Mouse (Mus musculus): ENCODE data around the gene Nxf3.
"Not testable (repeated sequence)": the region's sequence is repeated elsewhere in the genome, so short reads cannot be mapped to it uniquely, and the experiment has no call there.

Nxf3 gene

DNA sequence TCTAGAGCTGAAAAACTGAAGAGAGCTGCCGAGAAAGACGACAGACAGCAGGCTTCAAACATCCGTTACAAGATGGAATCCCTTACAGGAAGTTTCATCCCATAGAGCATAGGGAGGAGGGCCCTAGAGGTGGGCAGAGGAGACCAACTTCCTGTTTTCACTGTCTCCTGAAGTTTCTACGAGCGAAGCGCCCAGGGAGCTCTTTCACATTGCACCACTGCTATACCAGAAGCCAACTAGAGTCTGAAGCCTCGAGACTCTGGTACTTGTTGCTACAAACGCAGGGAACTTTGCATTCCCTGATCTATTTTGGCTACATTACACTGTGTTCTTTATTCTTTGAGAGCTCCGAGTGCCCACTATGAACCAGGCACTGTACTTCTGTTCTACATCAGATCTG lies at the start of gene Nxf3:
Gene Nxf3, minus strand, starts transcription at position 101 of the 400 bp plus-strand sequence.
- DNase-seq (ENCODE audit: low spot score in 2 of 2), result no peak

- DNase-seq (ENCODE audit: low spot score in 2 of 2), result peak in 1 of 2 experiments; percentile 7
Measured at GRCm38 (mm10) chrX:136127744-136128064, 42.6 kb upstream of the Nxf3 start.

- peak in 1 of 2 experiments; percentile 4 for DNase-seq (ENCODE audit: low spot score in 2 of 2)
Measured at GRCm38 (mm10) chrX:136127038-136127743, 42.1 kb upstream of the Nxf3 start.

- DNase-seq (ENCODE audit: low spot score in 2 of 2), result no peak
Measured at GRCm38 (mm10) chrX:136115419-136115961, 30.4 kb upstream of the Nxf3 start.

DNA sequence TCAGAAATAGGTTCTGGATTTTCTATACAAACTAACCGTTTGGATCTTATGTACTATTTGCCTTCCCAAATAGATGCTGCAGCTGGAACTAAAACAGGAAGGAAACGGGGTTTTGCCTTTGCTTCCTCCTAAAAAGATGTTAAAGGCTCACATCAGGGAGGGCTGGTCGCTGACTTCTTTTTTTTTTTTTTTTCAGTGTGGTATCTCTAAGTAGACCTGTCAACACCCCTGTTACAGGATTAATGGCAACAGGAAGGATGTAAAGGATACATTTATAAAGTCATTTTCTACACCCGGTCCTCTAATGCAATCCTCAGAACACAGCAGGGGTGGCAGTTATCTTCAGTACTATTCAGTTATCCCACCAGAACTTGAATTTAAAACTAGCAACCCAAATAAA lies 30.0 kb upstream of the Nxf3 start:
- DNase-seq (ENCODE audit: low spot score in 2 of 2), result no peak

DNA sequence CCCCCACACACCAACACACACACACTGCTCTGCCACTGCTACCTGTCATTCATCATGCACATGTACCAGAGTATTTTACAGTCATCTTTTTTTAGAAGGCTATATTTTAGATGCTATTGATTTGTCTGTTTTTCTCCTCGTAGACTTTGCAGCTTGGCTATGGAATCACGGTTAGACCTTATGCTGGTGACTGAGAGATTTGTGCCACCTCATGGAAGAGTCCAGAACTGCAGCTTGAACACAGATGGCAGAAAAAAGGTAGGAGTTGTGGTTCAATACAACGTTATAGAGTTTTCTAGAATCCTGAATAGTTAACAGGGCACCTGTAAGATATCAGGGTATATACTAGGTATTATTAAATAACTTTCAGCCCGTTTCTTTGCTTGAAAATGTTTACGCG lies 22.9 kb upstream of the Nxf3 start:
- DNase-seq (ENCODE audit: low spot score in 2 of 2), result no peak

GRCm38 (mm10) chrX:136104724-136105088 lies 19.7 kb upstream of the Nxf3 start:
- DNase-seq (ENCODE audit: low spot score in 2 of 2), result no peak

- DNase-seq (ENCODE audit: low spot score in 2 of 2), result no peak
Measured at GRCm38 (mm10) chrX:136104046-136104723, 19.1 kb upstream of the Nxf3 start.

DNA sequence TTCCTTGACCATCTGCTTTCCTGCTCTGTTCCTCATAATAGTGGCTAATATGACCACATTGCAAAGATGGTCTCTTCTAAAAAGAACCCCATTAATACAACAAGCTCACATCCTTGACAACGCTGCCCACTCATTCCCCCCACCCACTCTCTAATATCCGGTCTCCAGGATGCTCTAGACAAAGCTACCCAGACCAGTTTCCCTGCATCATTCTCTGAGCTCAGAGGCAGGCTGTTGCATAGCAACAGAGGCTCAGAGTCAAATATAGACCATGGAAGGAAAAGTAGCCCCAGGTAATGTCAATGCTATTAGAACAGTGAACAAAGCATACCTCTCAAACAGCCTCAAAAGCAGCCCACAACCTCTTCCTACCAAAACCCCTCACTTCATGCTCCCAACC lies 9.4 kb upstream of the Nxf3 start:
- no peak for DNase-seq (ENCODE audit: low spot score in 2 of 2)

GRCm38 (mm10) chrX:136092497-136093279 lies 7.6 kb upstream of the Nxf3 start:
- DNase-seq (ENCODE audit: low spot score in 2 of 2), result no peak

DNA sequence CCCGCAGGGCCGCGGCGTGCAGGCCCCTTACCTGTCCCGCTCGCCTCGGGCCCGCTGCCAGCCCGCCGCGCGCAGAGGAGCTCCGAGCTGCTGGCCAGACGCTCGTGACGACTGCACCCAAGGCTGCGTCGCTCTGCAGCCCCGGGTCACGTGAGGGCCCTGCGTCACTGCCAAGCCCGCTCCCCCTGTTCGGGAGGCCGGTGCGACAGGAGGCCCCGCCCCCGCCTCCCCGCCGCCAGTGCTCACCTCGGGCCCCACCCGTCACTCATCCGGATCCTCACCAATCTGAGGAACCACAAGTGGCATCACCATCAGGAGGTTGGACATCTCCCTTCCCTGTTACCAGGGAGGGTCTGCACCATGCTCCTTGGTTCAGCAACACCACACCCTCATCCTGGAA lies 17.0 kb downstream of the Nxf3 start, which contains the start of gene Bex2:
Gene Bex2, minus strand, starts transcription at position 217 of the 400 bp plus-strand sequence.
- DNase-seq (ENCODE audit: low spot score in 2 of 2), result peak in 1 of 2 experiments; percentile 0

DNA sequence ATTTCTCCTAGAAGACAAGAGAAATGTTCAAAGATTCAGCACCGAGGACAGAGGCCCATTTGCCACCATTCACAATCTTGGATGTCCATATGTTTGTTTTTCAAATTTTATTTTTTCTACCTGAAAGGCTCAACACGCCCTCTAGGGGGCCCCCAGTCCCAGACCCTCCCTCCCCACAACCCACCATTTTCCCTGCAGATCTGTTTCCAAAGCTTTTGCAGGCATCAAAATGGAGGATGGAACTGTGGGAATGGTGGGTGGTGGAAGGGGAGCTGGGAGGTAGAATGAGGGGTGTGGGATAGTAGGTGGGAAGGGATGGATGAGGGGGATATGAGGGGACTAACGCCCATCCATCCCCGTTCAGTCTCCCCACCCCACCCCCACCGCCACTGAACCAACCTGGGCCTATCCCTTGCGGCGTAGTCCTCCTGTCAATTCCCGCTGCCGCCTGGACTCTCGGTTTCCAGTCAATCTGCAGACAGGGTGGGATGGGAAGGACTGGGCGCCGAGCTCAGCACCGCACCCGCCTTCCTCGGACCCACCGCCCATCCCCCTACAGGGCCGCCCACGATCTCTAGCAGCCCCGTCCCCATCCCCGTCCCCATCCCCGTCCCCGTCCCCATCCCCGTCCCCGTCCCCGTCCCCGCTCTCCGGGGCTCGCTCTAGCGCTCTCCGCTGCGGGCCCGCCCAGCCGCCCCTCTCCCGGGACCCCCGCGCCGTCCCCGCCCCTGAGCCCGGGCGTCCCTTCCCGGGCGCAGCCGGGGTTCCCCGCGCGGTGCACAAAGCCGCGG lies 17.7 kb downstream of the Nxf3 start:
- DNase-seq (ENCODE audit: low spot score in 2 of 2), result not testable (repeated sequence)

GRCm38 (mm10) chrX:136060698-136061097 lies 24.4 kb downstream of the Nxf3 start:
- no peak for DNase-seq (ENCODE audit: low spot score in 2 of 2)

DNA sequence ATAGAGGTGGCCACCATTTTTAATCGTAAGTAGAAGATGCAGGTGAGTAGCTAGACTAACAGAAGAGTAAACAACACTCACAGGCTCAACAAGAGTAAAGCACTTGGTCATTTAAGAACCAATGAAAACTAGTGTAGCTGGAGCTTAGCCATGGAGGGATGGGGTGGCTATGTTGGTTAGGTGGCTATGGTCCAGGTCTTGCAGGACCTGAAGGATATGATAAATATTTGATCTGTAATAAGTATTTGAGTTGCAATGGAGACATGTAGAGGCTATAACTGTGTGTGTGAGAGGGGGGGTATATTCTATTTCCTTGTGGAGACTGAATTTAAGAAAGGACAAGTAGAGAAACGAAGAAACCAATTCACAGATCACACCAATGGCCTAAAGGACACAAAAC lies 33.8 kb downstream of the Nxf3 start:
- DNase-seq (ENCODE audit: low spot score in 2 of 2), result no peak

GRCm38 (mm10) chrX:136047528-136047927 lies 37.5 kb downstream of the Nxf3 start:
- DNase-seq (ENCODE audit: low spot score in 2 of 2), result peak in 1 of 2 experiments; percentile 16

DNA sequence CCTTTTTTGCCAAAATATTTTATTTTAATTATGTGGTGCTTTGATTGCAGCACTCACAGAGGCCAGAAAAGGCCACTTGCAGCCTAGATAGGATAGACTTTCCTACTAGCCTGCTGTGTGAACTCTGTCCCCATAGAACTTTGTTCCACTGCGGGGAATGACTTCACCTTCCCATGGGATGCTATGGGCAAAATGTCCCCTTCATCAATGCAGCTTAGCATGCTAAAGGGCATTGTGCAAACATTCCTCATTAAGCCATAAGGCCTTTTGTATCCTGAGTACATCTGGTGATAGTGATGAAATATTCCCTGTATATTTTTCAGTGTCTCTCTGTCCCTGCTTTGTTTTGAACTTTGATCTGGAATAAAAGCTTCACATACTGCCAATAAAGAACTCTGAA lies 41.3 kb downstream of the Nxf3 start:
- no peak for DNase-seq (ENCODE audit: low spot score in 2 of 2)

DNA sequence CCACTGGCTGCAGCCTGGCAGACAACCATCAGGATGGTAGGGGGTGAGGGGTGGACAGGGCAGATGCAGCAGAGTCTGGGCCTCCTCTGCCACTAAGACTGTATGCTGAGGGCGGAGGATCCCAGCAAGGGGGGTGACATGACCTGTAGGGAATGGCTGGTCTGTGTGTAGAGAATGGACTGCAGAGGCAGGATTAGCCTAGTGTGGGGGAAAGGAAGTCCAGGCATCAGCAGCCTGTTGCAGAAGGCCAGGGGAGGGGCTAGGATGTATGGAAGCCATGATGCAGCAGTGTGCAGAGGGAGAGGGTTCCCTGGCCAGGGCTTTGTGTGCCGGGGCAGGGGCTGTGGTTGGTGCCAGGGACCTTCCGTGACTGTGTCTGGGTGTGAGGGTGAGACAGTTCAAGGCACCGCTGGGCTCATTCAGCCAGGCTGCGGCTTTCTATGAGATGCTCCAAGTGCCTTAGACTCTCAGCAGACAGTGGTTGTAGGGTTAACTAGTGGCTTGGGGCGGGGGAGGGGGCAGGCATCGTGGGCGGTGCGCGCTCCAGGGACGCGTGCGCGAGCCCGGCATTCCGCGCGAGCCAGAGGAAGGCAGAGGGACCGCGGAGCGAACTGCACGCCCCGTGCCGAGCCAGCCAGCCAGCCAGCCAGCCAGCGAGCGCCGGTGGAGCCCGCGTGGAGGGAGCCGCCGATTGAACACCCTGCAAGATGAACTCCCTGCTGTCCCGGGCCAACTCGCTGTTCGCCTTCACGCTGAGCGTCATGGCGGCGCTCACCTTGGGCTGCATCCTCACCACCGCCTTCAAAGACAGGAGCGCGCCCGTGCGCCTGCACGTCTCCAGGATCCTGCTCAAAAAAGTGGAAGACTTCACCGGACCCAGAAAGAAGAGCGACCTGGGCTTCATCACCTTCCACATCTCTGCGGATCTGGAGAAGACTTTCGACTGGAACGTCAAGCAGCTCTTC lies 52.0 kb downstream of the Nxf3 start, which contains the start of gene Arxes1:
Gene Arxes1, plus strand, starts transcription at position 569 of the 965 bp plus-strand sequence.
- not testable (repeated sequence) for DNase-seq (ENCODE audit: low spot score in 2 of 2)

DNA sequence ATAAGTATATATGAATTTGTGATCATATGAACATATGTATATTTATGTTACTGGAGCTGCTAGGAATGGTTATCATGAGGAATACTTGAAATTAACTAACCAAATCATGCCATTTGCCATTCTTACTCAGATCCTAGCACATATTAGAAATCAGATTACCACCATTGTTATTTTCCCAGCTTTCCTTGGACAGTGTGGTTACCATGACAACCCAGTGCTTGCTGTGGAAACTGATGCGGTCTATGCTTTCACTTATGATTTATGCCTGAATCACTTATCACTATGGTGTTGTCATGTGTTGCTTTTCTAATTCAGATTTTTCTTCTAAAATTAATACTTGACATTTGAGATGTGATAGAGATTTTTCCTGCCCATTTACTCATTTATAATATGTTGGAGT lies 54.7 kb downstream of the Nxf3 start:
- DNase-seq (ENCODE audit: low spot score in 2 of 2), result no peak

Measured in natural killer cell, adult 2 months (primary cell).